ENCODE assay signal across 8 mouse cellular contexts in genomic region chr8:86908536-86908935, GRCm38 (mm10). TPM values are rescaled to one million over a fixed set of nuclear protein-coding genes. Genes with fewer than 3 reads are reported as not detected.
DNase-seq lines count a peak whose midpoint lies in the region; ATAC-seq and TF ChIP-seq lines count a peak whose summit lies in the region.

No protein-coding gene starts in this region.

- peak; percentile 56 to 79 for DNase-seq in heart, adult 2 months
- no peak for DNase-seq in heart, embryonic 10.5 days (ENCODE audit: low spot score)
- DNase-seq in Muller cell, postnatal 12 days (ENCODE audit: inconsistent ontology term): peak; percentile 59
- peak; percentile 85 to 88 for DNase-seq in cerebellum, postnatal 10 days
- peak; percentile 54 to 69 for DNase-seq in gastrocnemius, postnatal 4 days (ENCODE audit: low spot score in 2 of 2)
- peak; percentile 75 to 81 for DNase-seq in layer of hippocampus, postnatal 14 days (ENCODE audit: low spot score in 2 of 2)
- DNase-seq in splenic B cell, adult 2 months (ENCODE audit: low read depth, low spot score): peak; percentile 83

- no peak overlapping the region for H3K27ac ChIP-seq in heart, adult 2 months
- no peak overlapping the region for H3K27ac ChIP-seq in heart, embryonic 10.5 days

- TF ChIP-seq POLR2A in heart, adult 2 months (IDR thresholded peaks at IDR 0.05; ENCODE audit: insufficient read depth, low read depth, low read length): no peak

- no peak overlapping the region for H3K4me3 ChIP-seq in heart, adult 2 months
- H3K4me3 ChIP-seq in heart, embryonic 10.5 days: no peak overlapping the region

- 18% methylated on average over 6 of the region's 6 CpGs for WGBS in heart, adult 2 months
- WGBS in heart, embryonic 10.5 days: 20% methylated on average over 6 of the region's 6 CpGs

- ATAC-seq in megakaryocyte, adult 5-6 weeks (ENCODE audit: poor library complexity, severe bottlenecking): peak; percentile 94

- H3K4me1 ChIP-seq in heart, adult 2 months (ENCODE audit: control insufficient read depth, insufficient read depth, low read length): no peaks in the 10 kb centered on the region
- H3K4me1 ChIP-seq in heart, embryonic 10.5 days: peaks cover 4% of the 10 kb centered on the region; the same call in 1 of the 2 replicates

- H3K27me3 ChIP-seq in heart, adult 2 months (ENCODE audit: control insufficient read depth, insufficient read depth, low read length): no peaks in the 10 kb centered on the region
- no peaks in the 10 kb centered on the region for H3K27me3 ChIP-seq in heart, embryonic 10.5 days (ENCODE audit: insufficient read depth, poor library complexity, severe bottlenecking)
- no peaks in the 10 kb centered on the region for H3K27me3 ChIP-seq in splenic B cell, adult 2 months (ENCODE audit: control insufficient read depth, insufficient read depth, low read length, poor library complexity, severe bottlenecking)

- H3K9ac ChIP-seq in heart, adult 2 months (ENCODE audit: low read depth, low read length): no peak overlapping the region

- intact Hi-C loops in heart, adult 2 months (cut with DNase I): loop anchor here (5.0 to 10.0 kb wide), 3 partner anchors 256 to 1206 kb away; partner anchors contain the start of genes Abcc12 and Neto2

- H3K9me3 ChIP-seq in heart, embryonic 10.5 days: no peaks in the 10 kb centered on the region

- H3K36me3 ChIP-seq in heart, adult 2 months (ENCODE audit: control insufficient read depth, insufficient read depth, low read length): no peaks in the 10 kb centered on the region
- H3K36me3 ChIP-seq in heart, embryonic 10.5 days: no peaks in the 10 kb centered on the region
- H3K36me3 ChIP-seq in splenic B cell, adult 2 months (ENCODE audit: control insufficient read depth, insufficient read depth, low read length, poor library complexity, severe bottlenecking): no peaks in the 10 kb centered on the region

- TF ChIP-seq CTCF in heart, adult 2 months (IDR thresholded peaks at IDR 0.05): peak; percentile 93

- TF ChIP-seq EP300 in heart, adult 2 months (IDR thresholded peaks at IDR 0.05; ENCODE audit: insufficient read depth, low read depth, low read length): peak; percentile 78; the same call in 1 of the 2 replicates

- H3K79me2 ChIP-seq in heart, adult 2 months (replicated peaks; ENCODE audit: control insufficient read depth, insufficient read depth, low read length): no peaks in the 10 kb centered on the region

RNA-seq across cellular contexts. Expression of gene N4bp1, which starts 23.5 kb away (rescaled TPM):
- 10 to 100 TPM; 17.1 to 18.1 TPM for total RNA-seq in heart, adult 2 months (2021)
- polyA plus RNA-seq in heart, adult 2 months (2012; rRNA removed): 8.9 and 12.7 TPM in 2 replicates
- polyA plus RNA-seq in heart, embryonic 10.5 days (2016; fragmentation: Nextera tagmentation; extraction: Ambion mirVana): 6.6 and 9.9 TPM in 2 replicates
- 10 to 100 TPM; 24.9 to 25.0 TPM for total RNA-seq in gastrocnemius, postnatal 4 days (2021)
- total RNA-seq in layer of hippocampus, postnatal 14 days (2021): 10 to 100 TPM; 24.8 to 27.5 TPM
- 36.1 and 36.9 TPM in 2 replicates for total RNA-seq in megakaryocyte, adult 5-6 weeks (2015)
- total RNA-seq in megakaryocyte, adult 5-6 weeks (2017): 27.2 and 32.2 TPM in 2 replicates
